Mouse (Mus musculus) lung, adult 2 months (tissue): ENCODE measurements around the gene Slc16a4. TPM values are rescaled to one million over a fixed set of nuclear protein-coding genes. Genes with fewer than 3 reads are reported as not detected.
A peak's percentile ranks its signal among the peaks of the same experiment; 100 is the strongest.

ENCODE experiments used
- DNase-seq: peaks from one replicate; pipeline ENCODE4 v3.0.0; 2022
- H3K4me1 ChIP-seq: fragments of 200-500 bp; 2 replicates; pipeline ENCODE4 v1.6.1; 2011; ENCODE audit warnings: low read length; ENCODE audit not compliant: control insufficient read depth, insufficient read depth
- H3K4me3 ChIP-seq: fragments of 200-500 bp; replicated peaks from 2 replicates; pipeline ENCODE3; 2011; ENCODE audit warnings: low read depth, mild to moderate bottlenecking, control low read depth, low read length; ENCODE audit errors: extremely low read depth
- CTCF ChIP-seq: fragments of 200-500 bp; IDR thresholded peaks from 2 replicates; pipeline ENCODE4 v1.5.1; 2011; ENCODE audit warnings: mild to moderate bottlenecking, low read length, control low read depth; ENCODE audit not compliant: insufficient read depth
- POLR2A ChIP-seq: fragments of 200-500 bp; IDR thresholded peaks from 2 replicates; pipeline ENCODE4 v1.6.1; 2011; ENCODE audit warnings: low read depth, mild to moderate bottlenecking, control low read depth, low read length, borderline replicate concordance; ENCODE audit errors: extremely low read depth
- WGBS: fragments of 180-500 bp; shearing (Covaris S2); methylation state at CpG from one replicate; pipeline ENCODE4 v1.1.7; 2018; 5-methylcytosine and 5-hydroxymethylcytosine counted together
- polyA plus RNA-seq: library from polyadenylated mRNA; depleted of rRNA; stranded (reverse); fragments of >200 nt; gene quantifications from 2 replicates; pipeline ENCODE4 v1.2.3, GENCODE M21; 2012; rRNA removed

The Slc16a4 gene
- 0.19 and 0.44 TPM in 2 replicates for polyA plus RNA-seq

GRCm38 (mm10) chr3:107290764-107291381 lies at the start of gene Slc16a4:
TSS of gene Slc16a4 (plus strand) at chr3:107291230.
- DNase-seq, result peak; percentile 7
- 26% methylated on average over 9 of the region's 9 CpGs for WGBS
- TF ChIP-seq POLR2A (no peak), CTCF (no peak)
- H3K4me1 ChIP-seq, result no peaks in the 10 kb centered on the region; the same call in 1 of the 2 replicates
- H3K4me3 ChIP-seq, result no peak within 1 kb of the TSS

GRCm38 (mm10) chr3:107241389-107242094 lies 49.5 kb upstream of the Slc16a4 start:
- H3K4me1 ChIP-seq, result no peaks in the 10 kb centered on the region
- WGBS, result 39% methylated on average over 14 of the region's 14 CpGs
- TF ChIP-seq POLR2A (no peak), CTCF (no peak)
- no peak for DNase-seq
- no peak overlapping the region for H3K4me3 ChIP-seq

- peaks cover 3% of the 10 kb centered on the region; the same call in 1 of the 2 replicates for H3K4me1 ChIP-seq
- H3K4me3 ChIP-seq, result no peak overlapping the region
- TF ChIP-seq POLR2A (no peak), CTCF (no peak)
- DNase-seq, result no peak
- 82% methylated on average over 6 of the region's 6 CpGs for WGBS
These were observed 44.2 kb upstream of the Slc16a4 start for GRCm38 (mm10) chr3:107246876-107247275.

GRCm38 (mm10) chr3:107249042-107249441 lies 42.0 kb upstream of the Slc16a4 start:
- Histone ChIP-seq H3K4me3 (no peak overlapping the region), H3K4me1 (peaks cover 5% of the 10 kb centered on the region; the same call in 1 of the 2 replicates)
- TF ChIP-seq CTCF (no peak), POLR2A (no peak)
- WGBS, result 56% methylated on average over 3 of the region's 3 CpGs
- DNase-seq, result no peak

GRCm38 (mm10) chr3:107250320-107250719 lies 40.7 kb upstream of the Slc16a4 start:
- Histone ChIP-seq H3K4me3 (no peak overlapping the region), H3K4me1 (peaks cover 5% of the 10 kb centered on the region; the same call in 1 of the 2 replicates)
- DNase-seq, result no peak
- WGBS, result 30% methylated on average over 2 of the region's 2 CpGs
- TF ChIP-seq POLR2A (no peak), CTCF (no peak)

GRCm38 (mm10) chr3:107252035-107252434 lies 39.0 kb upstream of the Slc16a4 start:
- 31% methylated on average over 4 of the region's 4 CpGs for WGBS
- DNase-seq, result no peak
- Histone ChIP-seq H3K4me3 (no peak overlapping the region), H3K4me1 (peaks cover 5% of the 10 kb centered on the region; the same call in 1 of the 2 replicates)
- TF ChIP-seq POLR2A, result no peak

- peaks cover 5% of the 10 kb centered on the region; the same call in 1 of the 2 replicates for H3K4me1 ChIP-seq
These were observed 37.1 kb upstream of the Slc16a4 start for GRCm38 (mm10) chr3:107253925-107254324.

GRCm38 (mm10) chr3:107255992-107256391 lies 35.0 kb upstream of the Slc16a4 start:
- 88% methylated on average over 3 of the region's 3 CpGs for WGBS
- TF ChIP-seq POLR2A (no peak), CTCF (no peak)

More at GRCm38 (mm10) chr3:107253925-107254324, 37.1 kb upstream of the Slc16a4 start:
- no peak for DNase-seq
- no peak overlapping the region for H3K4me3 ChIP-seq
- WGBS, result 56% methylated on average over 5 of the region's 5 CpGs
- TF ChIP-seq POLR2A (no peak), CTCF (no peak)

GRCm38 (mm10) chr3:107256724-107257123 lies 34.3 kb upstream of the Slc16a4 start:
- Histone ChIP-seq H3K4me3 (no peak overlapping the region), H3K4me1 (peaks cover 2% of the 10 kb centered on the region; the same call in 1 of the 2 replicates)
- 40% methylated on average over 7 of the region's 7 CpGs for WGBS
- DNase-seq, result no peak
- TF ChIP-seq CTCF (no peak), POLR2A (no peak)

More at GRCm38 (mm10) chr3:107255992-107256391, 35.0 kb upstream of the Slc16a4 start:
- no peak overlapping the region for H3K4me3 ChIP-seq
- H3K4me1 ChIP-seq, result peaks cover 2% of the 10 kb centered on the region; the same call in 1 of the 2 replicates
- DNase-seq, result no peak

- 44% methylated on average over 5 of the region's 5 CpGs for WGBS
- H3K4me3 ChIP-seq, result no peak overlapping the region
- no peak for DNase-seq
- TF ChIP-seq CTCF (no peak), POLR2A (no peak)
- no peaks in the 10 kb centered on the region; the same call in 1 of the 2 replicates for H3K4me1 ChIP-seq
These were observed 33.1 kb upstream of the Slc16a4 start for GRCm38 (mm10) chr3:107257924-107258323.
